32 mouse cellular contexts compared by ENCODE assay signal in genomic region chr17:74386657-74387056, GRCm38 (mm10).
"Had no signal": no experiment of that assay in that cellular context is flagged by ENCODE, and none has a peak within 500 bp of the region (broad histone marks: within the 10 kb centered on the region; RNA-seq: fewer than 3 reads in every experiment).

No protein-coding gene starts in this region.

- H3K9ac ChIP-seq: limb, embryonic 12.5 days; limb, embryonic 13.5 days; limb, embryonic 15.5 days; liver, embryonic 12.5 days; liver, embryonic 13.5 days; liver, embryonic 14.5 days; liver, embryonic 15.5 days; liver, postnatal 0 days; lung, embryonic 14.5 days; lung, embryonic 15.5 days; midbrain, embryonic 12.5 days; midbrain, embryonic 13.5 days; midbrain, embryonic 15.5 days; neural tube, embryonic 12.5 days had no signal

- H3K27me3 ChIP-seq: limb, embryonic 12.5 days; limb, embryonic 13.5 days; limb, embryonic 15.5 days; liver, embryonic 12.5 days; liver, embryonic 13.5 days; liver, embryonic 15.5 days; lung, embryonic 15.5 days; megakaryocyte, embryonic 14.5 days; midbrain, embryonic 12.5 days; midbrain, embryonic 13.5 days; midbrain, embryonic 15.5 days; neural tube, embryonic 12.5 days had no signal

- DNase-seq: left cerebral cortex, postnatal 4 days; liver; liver, embryonic 13.5 days; liver, postnatal 0 days; lung, adult 18-20 months; lung, adult 2 months; lung, embryonic 14.5 days; lung, postnatal 10 days; lung, postnatal 14 days; lung, postnatal 36 days; lung, postnatal 4 days; midbrain, embryonic 14.5 days had no signal

- H3K4me3 ChIP-seq: left cerebral cortex, adult 2 months; limb, embryonic 10.5 days; limb, embryonic 12.5 days; limb, embryonic 13.5 days; limb, embryonic 15.5 days; liver, embryonic 12.5 days; liver, embryonic 13.5 days; liver, embryonic 15.5 days; lung, embryonic 15.5 days; megakaryocyte, embryonic 14.5 days; midbrain, embryonic 10.5 days; midbrain, embryonic 12.5 days; midbrain, embryonic 13.5 days; midbrain, embryonic 15.5 days; myocyte; neural tube, embryonic 12.5 days had no signal

- H3K9me3 ChIP-seq: limb, embryonic 10.5 days; limb, embryonic 12.5 days; limb, embryonic 13.5 days; limb, embryonic 15.5 days; liver, embryonic 12.5 days; liver, embryonic 13.5 days; liver, embryonic 15.5 days; lung, embryonic 15.5 days; megakaryocyte, embryonic 14.5 days; midbrain, embryonic 10.5 days; midbrain, embryonic 12.5 days; midbrain, embryonic 13.5 days; midbrain, embryonic 15.5 days; neural tube, embryonic 12.5 days had no signal

- H3K27ac ChIP-seq: left cerebral cortex, adult 2 months; limb, embryonic 10.5 days; limb, embryonic 12.5 days; limb, embryonic 13.5 days; limb, embryonic 15.5 days; liver, embryonic 12.5 days; liver, embryonic 13.5 days; liver, embryonic 14.5 days; liver, embryonic 15.5 days; lung, embryonic 15.5 days; macrophage; midbrain, embryonic 10.5 days; midbrain, embryonic 12.5 days; midbrain, embryonic 13.5 days; midbrain, embryonic 15.5 days; neural tube, embryonic 12.5 days had no signal

- H3K4me2 ChIP-seq: limb, embryonic 12.5 days; limb, embryonic 13.5 days; limb, embryonic 15.5 days; liver, embryonic 11.5 days; liver, embryonic 12.5 days; liver, embryonic 13.5 days; liver, embryonic 15.5 days; lung, embryonic 14.5 days; lung, embryonic 15.5 days; midbrain, embryonic 12.5 days; midbrain, embryonic 13.5 days; midbrain, embryonic 15.5 days; neural tube, embryonic 12.5 days had no signal

- H3K4me1 ChIP-seq: limb, embryonic 10.5 days; limb, embryonic 12.5 days; limb, embryonic 13.5 days; limb, embryonic 15.5 days; liver, embryonic 12.5 days; liver, embryonic 13.5 days; liver, embryonic 15.5 days; lung, embryonic 15.5 days; midbrain, embryonic 10.5 days; midbrain, embryonic 12.5 days; midbrain, embryonic 13.5 days; midbrain, embryonic 15.5 days; neural tube, embryonic 12.5 days had no signal

- ATAC-seq: liver, embryonic 12.5 days; liver, postnatal 0 days; lung, postnatal 0 days; midbrain, embryonic 13.5 days; midbrain, embryonic 15.5 days; midbrain, embryonic 16.5 days had no signal
